Mouse (Mus musculus) erythroblast, embryonic 14.5 days (primary cell): ENCODE data around the gene Cenps. TPM values are rescaled to one million over a fixed set of nuclear protein-coding genes. Genes with fewer than 3 reads are reported as not detected.

Source experiments
- H3K27me3 ChIP-seq: 2 replicates; pipeline ENCODE4 v1.6.1; 2012; ENCODE audit warnings: inconsistent platforms; ENCODE audit not compliant: control insufficient read depth
- H3K36me3 ChIP-seq: 2 replicates; pipeline ENCODE4 v1.6.1; 2012; ENCODE audit warnings: mild to moderate bottlenecking, inconsistent platforms; ENCODE audit not compliant: control insufficient read depth
- H3K4me1 ChIP-seq: 2 replicates; pipeline ENCODE4 v1.6.1; 2012; ENCODE audit warnings: inconsistent platforms; ENCODE audit not compliant: control insufficient read depth
- H3K4me3 ChIP-seq: replicated peaks from 2 replicates; pipeline ENCODE3; 2012; ENCODE audit warnings: moderate library complexity, mild to moderate bottlenecking, inconsistent platforms
- H3K9me3 ChIP-seq: 2 replicates; pipeline ENCODE4 v1.6.1; 2012; ENCODE audit warnings: low read length, inconsistent platforms, mixed read lengths; ENCODE audit not compliant: control insufficient read depth
- GATA1 ChIP-seq: IDR thresholded peaks from 2 replicates; pipeline ENCODE4 v1.6.1; 2012; ENCODE audit warnings: low read length, inconsistent platforms, mixed read lengths
- TAL1 ChIP-seq: IDR thresholded peaks from 3 replicates; pipeline ENCODE4 v1.6.1; 2012; ENCODE audit warnings: low read length, inconsistent platforms, mixed read lengths
- polyA plus RNA-seq: library from polyadenylated mRNA; stranded (reverse); fragments of >175 nt; gene quantifications from 2 replicates; pipeline ENCODE4 v1.2.3, GENCODE M21; 2012

Gene Cenps
- polyA plus RNA-seq, 1 experiment: 2.4 TPM

- Histone ChIP-seq H3K4me1 (peaks cover 17% of the 10 kb centered on the region), H3K27me3 (no peaks in the 10 kb centered on the region), H3K9me3 (no peaks in the 10 kb centered on the region), H3K4me3 (no peak overlapping the region), H3K36me3 (peaks cover 60% of the 10 kb centered on the region)
- TF ChIP-seq TAL1 (no peak), GATA1 (no peak)
These were observed 23.7 kb upstream of the Cenps start for GRCm38 (mm10) chr4:149161166-149161565.

DNA sequence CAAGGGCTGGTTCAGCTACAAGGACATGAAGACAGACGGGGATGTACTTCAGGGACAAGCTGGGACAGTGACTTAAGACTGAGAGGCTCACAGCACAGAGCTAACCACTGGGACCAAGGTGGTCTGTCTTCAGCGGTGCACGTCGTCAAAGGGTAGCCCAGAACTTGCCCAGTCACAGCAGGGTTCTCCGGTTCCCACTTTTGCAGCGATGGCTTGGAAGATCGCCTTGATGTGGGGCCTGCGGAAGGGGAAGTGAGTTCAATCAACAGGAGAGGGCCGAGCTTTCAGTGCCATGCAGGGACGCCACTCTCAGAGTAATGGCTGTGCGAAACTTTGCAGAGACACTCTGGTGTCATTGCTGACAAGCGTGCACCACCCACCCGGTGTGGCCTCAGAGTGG lies 22.5 kb upstream of the Cenps start:
- peaks cover 4% of the 10 kb centered on the region for H3K4me1 ChIP-seq
- peaks cover 71% of the 10 kb centered on the region for H3K36me3 ChIP-seq
- H3K4me3 ChIP-seq: no peak overlapping the region
- H3K27me3 ChIP-seq: no peaks in the 10 kb centered on the region
- TF ChIP-seq TAL1: no peak
- no peak for TF ChIP-seq GATA1
- no peaks in the 10 kb centered on the region for H3K9me3 ChIP-seq

DNA sequence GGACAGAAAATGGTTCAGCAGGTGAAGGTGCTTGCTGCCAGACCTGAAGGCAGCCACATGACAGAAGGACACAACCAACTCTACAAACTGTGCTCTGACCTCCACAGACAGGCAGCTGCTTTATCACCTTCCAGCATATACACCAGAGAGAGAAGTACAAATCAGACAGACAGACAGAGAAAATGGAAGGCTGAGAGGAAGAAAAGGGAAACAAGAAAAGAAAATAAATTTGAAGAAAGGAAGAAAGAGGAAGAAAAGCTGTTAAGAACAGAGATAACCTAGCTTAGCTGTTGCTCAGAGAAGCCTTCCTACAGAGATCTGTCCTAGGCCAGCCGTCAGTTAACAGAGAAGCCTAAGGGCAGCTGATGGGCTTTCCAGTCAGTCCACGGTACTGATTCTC lies 21.8 kb upstream of the Cenps start:
- TF ChIP-seq GATA1 (no peak), TAL1 (no peak)
- Histone ChIP-seq H3K27me3 (no peaks in the 10 kb centered on the region), H3K4me3 (no peak overlapping the region), H3K4me1 (peaks cover 3% of the 10 kb centered on the region), H3K9me3 (no peaks in the 10 kb centered on the region), H3K36me3 (peaks cover 77% of the 10 kb centered on the region)

- Histone ChIP-seq H3K36me3 (peaks cover 90% of the 10 kb centered on the region), H3K9me3 (no peaks in the 10 kb centered on the region), H3K27me3 (no peaks in the 10 kb centered on the region), H3K4me1 (no peaks in the 10 kb centered on the region), H3K4me3 (no peak overlapping the region)
- TF ChIP-seq GATA1 (no peak), TAL1 (no peak)
These were observed 20.1 kb upstream of the Cenps start for GRCm38 (mm10) chr4:149157415-149157973.

DNA sequence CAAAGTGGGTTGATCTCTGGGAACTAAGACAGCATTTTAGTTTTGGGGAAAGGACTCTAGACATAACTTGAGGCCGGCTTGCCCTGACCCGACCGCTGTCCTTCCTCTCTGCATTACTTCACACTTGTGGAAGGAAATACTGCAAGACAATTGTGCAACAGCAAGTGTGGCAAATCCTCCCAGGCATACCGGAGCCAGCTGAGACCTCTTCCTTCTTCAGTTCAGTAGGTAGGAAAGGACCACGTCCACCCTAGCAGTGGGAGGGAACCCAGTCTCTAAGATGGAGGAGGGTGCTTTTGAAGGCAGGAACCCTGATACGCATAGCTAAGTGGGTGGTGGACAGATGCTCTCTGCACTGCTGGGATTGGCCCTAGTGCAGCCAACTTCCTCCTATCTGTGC lies 18.3 kb upstream of the Cenps start:
- H3K4me1 ChIP-seq: no peaks in the 10 kb centered on the region
- 0 out of 2 replicates have a peak, but pooled peaks cover 2% of the 10 kb centered on the region for H3K9me3 ChIP-seq
- H3K27me3 ChIP-seq: no peaks in the 10 kb centered on the region
- TF ChIP-seq GATA1: no peak
- TF ChIP-seq TAL1: no peak
- peaks cover 94% of the 10 kb centered on the region for H3K36me3 ChIP-seq
- H3K4me3 ChIP-seq: no peak overlapping the region

DNA sequence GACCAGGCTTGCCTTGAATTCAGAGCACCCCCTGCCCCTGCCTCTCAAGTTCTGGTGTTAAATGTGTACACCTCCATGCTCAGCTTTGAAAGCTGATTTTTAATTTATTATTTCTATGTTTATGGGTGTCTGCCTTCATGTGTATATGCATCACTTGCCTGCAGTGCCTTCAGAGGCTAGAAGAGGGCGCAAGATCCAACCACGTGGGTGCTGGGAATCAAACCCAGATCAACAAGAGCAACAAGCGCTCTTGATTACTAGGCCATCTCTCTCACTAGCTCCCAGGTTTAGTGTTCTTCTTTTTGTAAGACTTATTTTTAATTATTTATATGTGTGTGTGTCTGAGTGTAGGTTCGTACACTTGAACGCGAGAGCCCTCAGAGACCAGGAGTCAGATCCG lies 17.4 kb upstream of the Cenps start:
- Histone ChIP-seq H3K36me3 (peaks cover 93% of the 10 kb centered on the region), H3K9me3 (0 out of 2 replicates have a peak, but pooled peaks cover 2% of the 10 kb centered on the region), H3K4me1 (no peaks in the 10 kb centered on the region), H3K4me3 (no peak overlapping the region), H3K27me3 (no peaks in the 10 kb centered on the region)
- TF ChIP-seq GATA1 (no peak), TAL1 (no peak)

GRCm38 (mm10) chr4:149150721-149151120 lies 13.3 kb upstream of the Cenps start:
- Histone ChIP-seq H3K4me1 (no peaks in the 10 kb centered on the region), H3K4me3 (no peak overlapping the region), H3K27me3 (no peaks in the 10 kb centered on the region), H3K9me3 (0 out of 2 replicates have a peak, but pooled peaks cover 2% of the 10 kb centered on the region), H3K36me3 (peaks cover 56% of the 10 kb centered on the region)
- TF ChIP-seq GATA1: no peak
- no peak for TF ChIP-seq TAL1

GRCm38 (mm10) chr4:149150256-149150655 lies 12.8 kb upstream of the Cenps start:
- Histone ChIP-seq H3K27me3 (no peaks in the 10 kb centered on the region), H3K4me3 (no peak overlapping the region)

DNA sequence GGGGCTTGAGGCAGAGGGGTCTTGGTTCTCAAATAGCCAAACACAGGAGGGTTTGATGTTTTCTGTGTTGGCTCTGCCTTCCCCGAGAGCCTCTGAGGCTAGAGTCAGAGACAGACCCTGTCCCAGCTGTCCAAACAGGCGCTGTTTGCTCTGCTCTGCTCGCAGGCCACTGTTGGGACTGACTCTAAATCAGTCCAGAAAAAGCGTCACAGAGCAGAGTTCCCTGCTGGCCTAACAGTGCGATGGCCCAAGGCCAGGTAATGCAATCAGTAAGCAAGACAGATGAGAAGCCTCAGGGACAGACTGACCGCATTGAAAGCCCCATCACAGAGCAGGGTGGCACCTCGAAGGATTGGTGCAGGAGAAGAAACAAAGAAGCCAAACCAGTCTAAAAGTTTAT lies 12.2 kb upstream of the Cenps start:
- Histone ChIP-seq H3K27me3 (peaks cover 2% of the 10 kb centered on the region; the same call in 1 of the 2 replicates), H3K9me3 (0 out of 2 replicates have a peak, but pooled peaks cover 2% of the 10 kb centered on the region), H3K4me1 (no peaks in the 10 kb centered on the region), H3K36me3 (peaks cover 47% of the 10 kb centered on the region), H3K4me3 (no peak overlapping the region)
- no peak for TF ChIP-seq TAL1
- no peak for TF ChIP-seq GATA1

More at GRCm38 (mm10) chr4:149150256-149150655, 12.8 kb upstream of the Cenps start:
- Histone ChIP-seq H3K36me3 (peaks cover 53% of the 10 kb centered on the region), H3K4me1 (no peaks in the 10 kb centered on the region), H3K9me3 (0 out of 2 replicates have a peak, but pooled peaks cover 2% of the 10 kb centered on the region)
- no peak for TF ChIP-seq TAL1
- TF ChIP-seq GATA1: no peak

DNA sequence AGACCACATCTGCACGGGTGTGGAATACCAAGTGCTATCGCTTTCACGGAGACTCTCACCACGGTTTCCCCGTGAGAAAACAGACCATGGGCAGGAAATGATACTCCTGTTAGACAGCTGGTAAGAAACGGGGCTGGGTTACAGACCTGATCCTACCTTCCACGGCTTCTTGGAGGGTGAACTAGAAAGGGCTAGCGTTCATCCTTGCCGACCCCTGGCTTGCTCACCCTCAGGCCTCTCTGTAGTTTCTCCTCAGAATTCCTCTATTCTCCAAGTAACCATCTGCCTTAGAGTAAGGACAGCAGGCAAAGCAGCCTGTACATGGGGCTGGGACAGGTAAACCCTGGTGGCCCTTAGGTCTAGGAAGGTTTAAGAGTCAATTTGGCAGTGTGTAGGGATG lies 11.8 kb upstream of the Cenps start:
- TF ChIP-seq TAL1 (no peak), GATA1 (no peak)
- H3K27me3 ChIP-seq: peaks cover 2% of the 10 kb centered on the region; the same call in 1 of the 2 replicates
- 0 out of 2 replicates have a peak, but pooled peaks cover 2% of the 10 kb centered on the region for H3K9me3 ChIP-seq
- no peak overlapping the region for H3K4me3 ChIP-seq
- peaks cover 42% of the 10 kb centered on the region for H3K36me3 ChIP-seq
- no peaks in the 10 kb centered on the region for H3K4me1 ChIP-seq
